Mouse (Mus musculus) monocyte, adult 59 days (primary cell): ENCODE measurements around the gene Gtf2h4. TPM values are rescaled to one million over a fixed set of nuclear protein-coding genes. Genes with fewer than 3 reads are reported as not detected.

Experiments used
- total RNA-seq, 2 experiments: library from RNA; stranded (reverse); gene quantifications; one replicate each; pipeline ENCODE4 v1.2.4; 2023

Gene Gtf2h4
- total RNA-seq = 10 to 100 TPM; 13.5 to 15.9 TPM

DNA sequence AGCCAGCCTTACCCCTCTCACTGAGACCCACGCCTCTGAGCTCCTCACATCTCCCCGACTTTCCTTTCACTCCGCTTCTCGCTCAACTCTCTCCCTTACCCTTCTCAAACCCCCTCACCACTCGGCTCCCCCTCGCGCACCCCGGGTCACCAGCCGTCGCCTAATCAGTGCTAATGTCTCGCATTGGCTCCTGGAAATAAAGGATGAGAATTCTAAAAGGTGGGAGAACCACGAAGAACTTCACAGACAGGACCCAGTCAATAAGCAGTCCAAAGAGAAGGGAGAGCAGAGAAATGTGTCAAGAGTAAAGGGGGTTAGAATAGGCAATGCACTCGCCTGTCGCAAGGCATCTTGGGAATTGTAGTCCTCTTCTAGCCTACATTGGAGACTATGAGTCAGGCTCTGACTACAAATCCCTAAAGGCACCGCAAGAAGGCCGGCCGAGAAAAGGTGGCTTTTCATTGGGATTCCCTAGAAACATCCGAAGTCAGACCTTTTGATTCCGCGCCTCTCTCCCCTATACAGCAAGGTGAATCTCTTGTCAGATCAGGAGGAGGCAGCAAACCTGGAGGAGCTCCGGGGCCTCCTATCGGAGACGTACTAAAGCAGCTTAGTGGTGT is at the start of gene Gtf2h4:
Gtf2h4 (minus strand) TSS at position 324 of the 620 bp plus-strand sequence.

GRCm38 (mm10) chr17:35704621-35705464 is 31.3 kb upstream of the Gtf2h4 start, which contains the start of gene Ddr1:
Ddr1 (minus strand) TSS chr17:35704621.

DNA sequence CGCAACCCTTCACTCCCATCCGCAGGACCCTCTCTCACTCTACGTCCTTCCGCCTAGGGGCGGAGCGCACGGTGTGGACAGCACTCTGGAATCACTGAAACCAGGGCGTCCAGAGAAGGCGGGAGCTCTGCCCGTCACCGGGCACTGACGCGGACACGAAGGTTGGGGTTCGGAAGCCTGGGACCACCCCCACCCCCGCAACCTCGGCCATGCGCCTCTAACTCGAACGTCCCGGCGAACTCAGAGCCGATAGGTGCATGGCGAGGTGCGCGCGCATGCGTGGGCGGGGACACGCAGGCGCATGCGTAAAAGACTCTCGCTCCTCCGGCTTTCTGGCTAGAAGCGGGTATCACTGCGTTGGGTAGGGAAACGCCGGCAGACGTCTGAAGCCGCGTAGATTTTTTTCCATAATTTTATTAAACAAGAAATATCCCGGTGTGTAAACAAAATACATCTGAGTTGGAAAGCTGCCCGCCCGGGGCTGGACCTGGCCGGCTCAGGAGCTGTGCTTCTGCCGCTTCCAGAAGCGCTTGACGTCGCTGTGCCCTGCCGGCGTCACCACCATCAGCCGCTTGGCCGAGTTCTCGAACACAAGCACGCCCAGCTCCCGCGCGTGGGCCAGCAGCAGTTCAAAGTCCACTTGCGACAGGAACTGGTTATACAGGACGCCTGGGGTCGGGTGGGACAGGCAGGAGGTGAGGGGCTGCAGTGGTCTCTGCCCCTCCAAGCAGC is 6.0 kb downstream of the Gtf2h4 start, which contains the start of gene Vars2:
Vars2 (minus strand) TSS at position 259 of the 732 bp plus-strand sequence.

DNA sequence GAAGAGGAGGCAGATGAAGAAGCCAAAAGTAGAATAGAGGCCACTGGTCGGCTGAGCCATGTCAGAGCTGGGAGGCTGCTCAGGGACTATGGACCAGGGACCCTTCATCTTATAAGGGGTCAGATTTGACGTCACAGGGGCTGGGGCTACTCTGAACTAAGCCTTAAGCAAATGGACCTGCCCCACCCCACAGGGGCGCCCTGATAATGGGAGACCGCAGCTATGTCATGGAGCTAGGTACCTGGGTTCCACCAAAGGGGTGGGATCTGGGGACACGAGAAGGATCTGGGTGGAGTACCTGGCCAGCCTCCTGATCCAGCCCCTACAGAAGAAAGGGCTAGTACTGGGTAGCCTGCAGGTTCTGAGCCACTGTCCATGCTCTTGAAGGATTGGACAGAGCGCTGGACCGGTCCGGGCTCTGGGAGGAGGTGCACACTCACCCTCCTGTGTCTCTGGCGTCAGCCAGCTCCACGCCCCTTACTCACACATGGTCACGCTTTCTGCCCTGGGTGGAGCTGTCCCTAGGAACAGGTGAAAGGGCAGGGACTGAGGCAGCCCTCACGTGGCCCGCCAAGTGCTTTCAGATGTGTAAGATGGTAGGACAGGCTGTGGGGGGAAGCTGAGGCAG is 29.8 kb downstream of the Gtf2h4 start, which contains the start of gene Mucl3:
Mucl3 (minus strand) TSS at position 87 of the 628 bp plus-strand sequence.

DNA sequence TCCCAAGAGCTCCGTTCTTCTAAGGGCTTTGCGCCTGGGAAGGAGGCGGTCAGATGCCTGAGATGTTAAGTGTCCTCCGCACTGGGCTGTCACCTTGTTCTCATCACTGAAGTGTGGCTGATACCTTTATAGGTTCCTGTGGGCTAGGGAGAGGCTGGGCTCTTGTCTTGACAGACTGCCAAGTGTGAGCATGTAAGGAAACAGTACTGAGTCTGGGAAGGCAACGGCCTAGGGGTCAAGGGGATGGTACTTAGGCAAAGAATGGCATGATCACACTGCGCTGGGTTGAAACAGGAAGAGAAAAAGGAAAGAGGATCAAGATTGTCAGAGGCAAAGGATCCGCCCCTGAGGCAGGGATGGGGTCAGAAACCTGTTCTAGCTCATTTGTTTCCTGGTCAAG is 47.0 kb downstream of the Gtf2h4 start, which contains the start of gene Gm9573:
Gm9573 (minus strand) TSS at position 101 of the 400 bp plus-strand sequence.

Other genes starting within 250 kb of the Gtf2h4 start
- gene H2-Q6, start 248.9 kb downstream of the Gtf2h4 start, total RNA-seq = 10 to 100 TPM; 75.0 to 75.5 TPM
- gene H2-Q7, start 234.6 kb downstream of the Gtf2h4 start, total RNA-seq = 10 to 100 TPM; 83.8 to 92.9 TPM
- gene H2-Q10, start 203.7 kb downstream of the Gtf2h4 start, total RNA-seq = 10 to 100 TPM; 48.7 to 55.0 TPM
- gene Pou5f1, start 167.7 kb downstream of the Gtf2h4 start, total RNA-seq = under 1 TPM; 0.79 to 0.97 TPM
- gene Tcf19, start 156.9 kb downstream of the Gtf2h4 start, total RNA-seq = 1 to 10 TPM; 5.3 to 6.3 TPM
- gene Cchcr1, start 156.6 kb downstream of the Gtf2h4 start, total RNA-seq = 1 to 10 TPM; 5.1 to 6.4 TPM
- not detected for gene Psors1c2, start 140.5 kb downstream of the Gtf2h4 start, total RNA-seq
- not detected for gene Cdsn, start 121.6 kb downstream of the Gtf2h4 start, total RNA-seq
- not detected for gene 2300002M23Rik, start 106.3 kb downstream of the Gtf2h4 start, total RNA-seq
- gene Sfta2, start 72.2 kb downstream of the Gtf2h4 start, total RNA-seq = not detected
- gene Gm9573, start 47.1 kb downstream of the Gtf2h4 start, total RNA-seq = not detected
- gene Mucl3, start 30.0 kb downstream of the Gtf2h4 start, total RNA-seq = not detected
- gene Vars2, start 6.1 kb downstream of the Gtf2h4 start, total RNA-seq = 10 to 100 TPM; 11.7 to 20.4 TPM
- gene Ddr1, start 30.9 kb upstream of the Gtf2h4 start, total RNA-seq = 1 to 10 TPM; 4.8 to 6.8 TPM
- 10 to 100 TPM; 48.1 to 53.2 TPM for gene Ier3, start 147.9 kb upstream of the Gtf2h4 start, total RNA-seq
- gene Flot1, start 149.5 kb upstream of the Gtf2h4 start, total RNA-seq = 10 to 100 TPM; 49.4 to 58.8 TPM
- gene Tubb5, start 164.6 kb upstream of the Gtf2h4 start, total RNA-seq = 100 to 1,000 TPM; 163 to 175 TPM
- gene Mdc1, start 167.8 kb upstream of the Gtf2h4 start, total RNA-seq = 10 to 100 TPM; 37.7 to 38.5 TPM
- gene Nrm, start 187.6 kb upstream of the Gtf2h4 start, total RNA-seq = 10 to 100 TPM; 37.1 to 37.2 TPM
- gene Ppp1r18, start 191.9 kb upstream of the Gtf2h4 start, total RNA-seq = 100 to 1,000 TPM; 219 TPM
- gene Dhx16, start 206.1 kb upstream of the Gtf2h4 start, total RNA-seq = 10 to 100 TPM; 76.0 to 84.5 TPM
- 10 to 100 TPM; 13.3 to 21.1 TPM for gene 2310061I04Rik, start 223.7 kb upstream of the Gtf2h4 start, total RNA-seq
- 10 to 100 TPM; 19.6 to 29.1 TPM for gene Atat1, start 236.3 kb upstream of the Gtf2h4 start, total RNA-seq
- gene Mrps18b, start 242.7 kb upstream of the Gtf2h4 start, total RNA-seq = 10 to 100 TPM; 35.6 to 39.0 TPM
- gene Ppp1r10, start 242.7 kb upstream of the Gtf2h4 start, total RNA-seq = 100 to 1,000 TPM; 137 to 142 TPM